Mouse (Mus musculus): ENCODE measurements around the gene Atp6v0a4. TPM values are rescaled to one million over a fixed set of nuclear protein-coding genes. Genes with fewer than 3 reads are reported as not detected.

Gene Atp6v0a4
- polyA plus RNA-seq, 1 experiment from 2014 or later: 0.14 TPM

- Histone ChIP-seq H3K4me1 (ENCODE audit: control insufficient read depth, insufficient read depth, low read length) (no peaks in the 10 kb centered on the region), H3K9ac (ENCODE audit: low read depth, low read length) (no peak overlapping the region), H3K27me3 (ENCODE audit: control insufficient read depth, insufficient read depth, low read depth, low read length) (no peaks in the 10 kb centered on the region), H3K9me3 (replicated peaks; ENCODE audit: control insufficient read depth, low read length, poor library complexity, severe bottlenecking) (no peaks in the 10 kb centered on the region), H3K4me2 (ENCODE audit: low read length) (no peak overlapping the region), H3K4me3 (ENCODE audit: low read depth, low read length) (no peak overlapping the region), H3K36me3 (ENCODE audit: control insufficient read depth, insufficient read depth, low read length) (no peaks in the 10 kb centered on the region), H3K27ac (ENCODE audit: low read length) (no peak overlapping the region)
- 54% methylated on average over 6 of the region's 6 CpGs for WGBS
- ATAC-seq: no peak
These were observed 75.4 kb downstream of the Atp6v0a4 start for GRCm38 (mm10) chr6:38048800-38049561.

- H3K9me3 ChIP-seq (replicated peaks; ENCODE audit: control insufficient read depth, low read length, poor library complexity, severe bottlenecking): no peaks in the 10 kb centered on the region
- H3K9ac ChIP-seq (ENCODE audit: low read depth, low read length): no peak overlapping the region
- H3K36me3 ChIP-seq (ENCODE audit: control insufficient read depth, insufficient read depth, low read length): no peaks in the 10 kb centered on the region
- H3K27me3 ChIP-seq (ENCODE audit: control insufficient read depth, insufficient read depth, low read depth, low read length): no peaks in the 10 kb centered on the region
- H3K27ac ChIP-seq (ENCODE audit: low read length): no peak overlapping the region
- no peak for ATAC-seq
- H3K4me3 ChIP-seq (ENCODE audit: low read depth, low read length): no peak overlapping the region
- WGBS: 72% methylated on average over 4 of the region's 4 CpGs
- no peak overlapping the region for H3K4me2 ChIP-seq (ENCODE audit: low read length)
- H3K4me1 ChIP-seq (ENCODE audit: control insufficient read depth, insufficient read depth, low read length): no peaks in the 10 kb centered on the region
These were observed 76.4 kb downstream of the Atp6v0a4 start for GRCm38 (mm10) chr6:38048003-38048402.

GRCm38 (mm10) chr6:38046838-38047237 is 77.5 kb downstream of the Atp6v0a4 start, which contains the start of gene Svopl:
Gene Svopl (minus strand): TSS chr6:38046996.
- Histone ChIP-seq H3K9me3 (replicated peaks; ENCODE audit: control insufficient read depth, low read length, poor library complexity, severe bottlenecking) (no peaks in the 10 kb centered on the region), H3K4me3 (ENCODE audit: low read depth, low read length) (no peak within 1 kb of the TSS), H3K36me3 (ENCODE audit: control insufficient read depth, insufficient read depth, low read length) (no peaks in the 10 kb centered on the region), H3K27ac (ENCODE audit: low read length) (no peak within 1 kb of the TSS), H3K4me2 (ENCODE audit: low read length) (no peak within 1 kb of the TSS), H3K27me3 (ENCODE audit: control insufficient read depth, insufficient read depth, low read depth, low read length) (no peaks in the 10 kb centered on the region), H3K9ac (ENCODE audit: low read depth, low read length) (no peak within 1 kb of the TSS), H3K4me1 (ENCODE audit: control insufficient read depth, insufficient read depth, low read length) (no peaks in the 10 kb centered on the region)
- 28% methylated on average over 6 of the region's 6 CpGs for WGBS
- no peak for ATAC-seq

- Histone ChIP-seq H3K9ac (ENCODE audit: low read depth, low read length) (no peak overlapping the region), H3K4me1 (ENCODE audit: control insufficient read depth, insufficient read depth, low read length) (0 out of 2 replicates have a peak, but pooled peaks cover 2% of the 10 kb centered on the region), H3K27me3 (ENCODE audit: control insufficient read depth, insufficient read depth, low read depth, low read length) (no peaks in the 10 kb centered on the region), H3K4me3 (ENCODE audit: low read depth, low read length) (no peak overlapping the region), H3K27ac (ENCODE audit: low read length) (no peak overlapping the region), H3K9me3 (replicated peaks; ENCODE audit: control insufficient read depth, low read length, poor library complexity, severe bottlenecking) (no peaks in the 10 kb centered on the region), H3K36me3 (ENCODE audit: control insufficient read depth, insufficient read depth, low read length) (no peaks in the 10 kb centered on the region), H3K4me2 (ENCODE audit: low read length) (no peak overlapping the region)
- 0 out of 2 replicates have a peak, but pooled peaks have one; percentile 25 for ATAC-seq
- 65% methylated on average over 5 of the region's 5 CpGs for WGBS
These were observed 91.4 kb downstream of the Atp6v0a4 start for GRCm38 (mm10) chr6:38032801-38033566.

GRCm38 (mm10) chr6:38031924-38032540 is 92.4 kb downstream of the Atp6v0a4 start:
- Histone ChIP-seq H3K27ac (ENCODE audit: low read length) (no peak overlapping the region), H3K4me3 (ENCODE audit: low read depth, low read length) (no peak overlapping the region), H3K4me1 (ENCODE audit: control insufficient read depth, insufficient read depth, low read length) (0 out of 2 replicates have a peak, but pooled peaks cover 2% of the 10 kb centered on the region), H3K27me3 (ENCODE audit: control insufficient read depth, insufficient read depth, low read depth, low read length) (no peaks in the 10 kb centered on the region), H3K9me3 (replicated peaks; ENCODE audit: control insufficient read depth, low read length, poor library complexity, severe bottlenecking) (no peaks in the 10 kb centered on the region), H3K36me3 (ENCODE audit: control insufficient read depth, insufficient read depth, low read length) (no peaks in the 10 kb centered on the region), H3K4me2 (ENCODE audit: low read length) (no peak overlapping the region), H3K9ac (ENCODE audit: low read depth, low read length) (no peak overlapping the region)
- ATAC-seq: no peak
- 66% methylated on average over 7 of the region's 7 CpGs for WGBS

- no peak overlapping the region for H3K4me2 ChIP-seq (ENCODE audit: low read length)
- no peak overlapping the region for H3K27ac ChIP-seq (ENCODE audit: low read length)
- no peak overlapping the region for H3K4me3 ChIP-seq (ENCODE audit: low read depth, low read length)
- no peaks in the 10 kb centered on the region for H3K9me3 ChIP-seq (replicated peaks; ENCODE audit: control insufficient read depth, low read length, poor library complexity, severe bottlenecking)
- ATAC-seq: no peak
- 61% methylated on average over 2 of the region's 2 CpGs for WGBS
- no peaks in the 10 kb centered on the region for H3K27me3 ChIP-seq (ENCODE audit: control insufficient read depth, insufficient read depth, low read depth, low read length)
- no peaks in the 10 kb centered on the region for H3K36me3 ChIP-seq (ENCODE audit: control insufficient read depth, insufficient read depth, low read length)
- no peak overlapping the region for H3K9ac ChIP-seq (ENCODE audit: low read depth, low read length)
- 0 out of 2 replicates have a peak, but pooled peaks cover under 1% of the 10 kb centered on the region for H3K4me1 ChIP-seq (ENCODE audit: control insufficient read depth, insufficient read depth, low read length)
These were observed 96.2 kb downstream of the Atp6v0a4 start for GRCm38 (mm10) chr6:38028205-38028604.

- Histone ChIP-seq H3K9ac (ENCODE audit: low read depth, low read length) (no peak overlapping the region), H3K9me3 (replicated peaks; ENCODE audit: control insufficient read depth, low read length, poor library complexity, severe bottlenecking) (no peaks in the 10 kb centered on the region), H3K36me3 (ENCODE audit: control insufficient read depth, insufficient read depth, low read length) (no peaks in the 10 kb centered on the region), H3K4me3 (ENCODE audit: low read depth, low read length) (no peak overlapping the region), H3K4me1 (ENCODE audit: control insufficient read depth, insufficient read depth, low read length) (no peaks in the 10 kb centered on the region), H3K4me2 (ENCODE audit: low read length) (no peak overlapping the region), H3K27me3 (ENCODE audit: control insufficient read depth, insufficient read depth, low read depth, low read length) (no peaks in the 10 kb centered on the region), H3K27ac (ENCODE audit: low read length) (no peak overlapping the region)
- WGBS: 56% methylated on average over 1 of the region's 1 CpGs
- no peak for ATAC-seq
These were observed 96.6 kb downstream of the Atp6v0a4 start for GRCm38 (mm10) chr6:38027771-38028170.

GRCm38 (mm10) chr6:38023284-38023683 is 101.1 kb downstream of the Atp6v0a4 start:
- Histone ChIP-seq H3K9me3 (replicated peaks; ENCODE audit: control insufficient read depth, low read length, poor library complexity, severe bottlenecking) (no peaks in the 10 kb centered on the region), H3K27ac (ENCODE audit: low read length) (no peak overlapping the region), H3K4me1 (ENCODE audit: control insufficient read depth, insufficient read depth, low read length) (no peaks in the 10 kb centered on the region), H3K27me3 (ENCODE audit: control insufficient read depth, insufficient read depth, low read depth, low read length) (no peaks in the 10 kb centered on the region), H3K4me2 (ENCODE audit: low read length) (no peak overlapping the region), H3K36me3 (ENCODE audit: control insufficient read depth, insufficient read depth, low read length) (no peaks in the 10 kb centered on the region), H3K4me3 (ENCODE audit: low read depth, low read length) (no peak overlapping the region), H3K9ac (ENCODE audit: low read depth, low read length) (no peak overlapping the region)
- 63% methylated on average over 7 of the region's 7 CpGs for WGBS
- ATAC-seq: no peak

Measured in midbrain, embryonic 16.5 days (tissue).